Comparison of ENCODE assay signal across 12 mouse cellular contexts in the genomic region with DNA sequence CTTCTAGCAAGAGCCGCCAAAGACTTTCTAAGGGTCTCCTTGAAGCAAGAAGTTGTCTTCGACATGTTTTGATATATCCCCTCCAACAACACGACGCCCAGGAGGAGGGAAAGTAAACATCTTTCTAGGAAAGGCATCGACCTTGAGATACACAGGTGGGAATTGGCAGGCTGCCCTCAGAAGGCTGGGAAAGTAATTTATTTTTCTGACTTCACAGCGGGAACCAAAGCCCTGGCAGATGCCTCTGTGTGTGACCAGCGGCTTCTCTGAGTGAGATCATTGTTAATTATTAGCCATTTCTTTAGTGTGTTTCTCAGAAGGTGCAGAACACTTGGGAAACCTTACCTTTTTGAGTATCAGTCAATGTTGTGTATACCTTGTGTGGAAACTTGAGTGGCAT.
DNase-seq lines count a peak whose midpoint lies in the region; ATAC-seq and TF ChIP-seq lines count a peak whose summit lies in the region.
"Had no signal": no experiment of that assay in that cellular context is flagged by ENCODE, and none has a peak within 500 bp of the region (broad histone marks: within the 10 kb centered on the region; RNA-seq: fewer than 3 reads in every experiment).

No protein-coding gene starts in this region.

- H3K36me3 ChIP-seq in kidney, embryonic 16.5 days (ENCODE audit: insufficient read depth, low read length), result no peaks in the 10 kb centered on the region
- H3K36me3 ChIP-seq: liver, embryonic 15.5 days had no signal

- POLR2A ChIA-PET in Patski (lab: Charles Lee), result interaction anchor here (0.7 kb wide), 1 partner anchor 9 kb away, joined by 4 read pairs; no protein-coding TSS in a partner anchor

- peak; percentile 14 for DNase-seq in embryo, embryonic 10 days (ENCODE audit: low spot score)
- no peak for DNase-seq in embryo, embryonic 10.5 days (ENCODE audit: low spot score)
- DNase-seq in Patski (ENCODE audit: low read depth, low spot score), result peak; percentile 98
- peak; percentile 87 to 91 for DNase-seq in cerebellum, postnatal 25 days
- no peak for DNase-seq in c-Kit-positive CD71-positive TER-119-positive erythroid progenitor cells, embryonic 14.5 days (ENCODE audit: low spot score)
- DNase-seq in adrenal gland, postnatal 36 days, result no peak
- DNase-seq: gastrocnemius, postnatal 25 days; thymus, postnatal 36 days had no signal

- no peak overlapping the region for H3K4me3 ChIP-seq in kidney, embryonic 16.5 days (ENCODE audit: low read length)
- H3K4me3 ChIP-seq: liver, embryonic 15.5 days; midbrain, embryonic 10.5 days had no signal

- in situ Hi-C loops in Patski (cut with MboI; ENCODE audit: low pct_unique_long_range_greater_than_20kb), result no loop called here

- H3K9me3 ChIP-seq in kidney, embryonic 16.5 days (ENCODE audit: low read length), result no peaks in the 10 kb centered on the region
- H3K9me3 ChIP-seq: liver, embryonic 15.5 days; midbrain, embryonic 10.5 days had no signal

- CTCF ChIA-PET in Patski (lab: Charles Lee), result interaction anchor here (0.7 kb wide), 1 partner anchor 8 kb away, joined by 3 read pairs; no protein-coding TSS in a partner anchor

- WGBS in kidney, embryonic 16.5 days, result 33% methylated on average over 7 of the region's 7 CpGs

- peak; percentile 63 for ATAC-seq in Patski
- peak; percentile 67; the same call in 1 of the 2 replicates for ATAC-seq in kidney, embryonic 16.5 days (ENCODE audit: low FRiP score, low TSS enrichment)
- ATAC-seq in megakaryocyte-erythroid progenitor cell, adult 5-6 weeks (replicated peaks; ENCODE audit: low FRiP score, low TSS enrichment, poor library complexity, severe bottlenecking), result no peak

- peaks cover 6% of the 10 kb centered on the region for H3K4me1 ChIP-seq in kidney, embryonic 16.5 days (ENCODE audit: insufficient read depth, low read length)
- H3K4me1 ChIP-seq: liver, embryonic 15.5 days had no signal

- H3K27ac ChIP-seq in kidney, embryonic 16.5 days (ENCODE audit: low read length), result peak overlapping the region; percentile 46; the same call in 1 of the 2 replicates
- H3K27ac ChIP-seq: liver, embryonic 15.5 days; midbrain, embryonic 10.5 days had no signal

- no peak overlapping the region for H3K9ac ChIP-seq in kidney, embryonic 16.5 days (replicated peaks; ENCODE audit: low read length)
- H3K9ac ChIP-seq: liver, embryonic 15.5 days had no signal

- H3K4me2 ChIP-seq in kidney, embryonic 16.5 days (replicated peaks; ENCODE audit: low read depth, low read length), result no peak overlapping the region
- H3K4me2 ChIP-seq: liver, embryonic 15.5 days had no signal

- no peak for TF ChIP-seq CTCF in Patski (IDR thresholded peaks at IDR 0.05)

- no peaks in the 10 kb centered on the region for H3K27me3 ChIP-seq in Patski
- no peaks in the 10 kb centered on the region for H3K27me3 ChIP-seq in kidney, embryonic 16.5 days (ENCODE audit: insufficient read depth, low read length)
- H3K27me3 ChIP-seq: liver, embryonic 15.5 days had no signal

Comparison
In these comparisons a context has a peak if more than half of its experiments do, and no peak if none do; other contexts are left out.
1. DNase-seq: peak in embryo, embryonic 10 days (single experiment), Patski (single experiment) and cerebellum, postnatal 25 days (2 of 2); none in embryo, embryonic 10.5 days (single experiment), c-Kit-positive CD71-positive TER-119-positive erythroid progenitor cells, embryonic 14.5 days (single experiment) and adrenal gland, postnatal 36 days (0 of 2).